ENCODE assay signal across 15 mouse cellular contexts in genomic region chr1:40180861-40181260, GRCm38 (mm10). TPM values are rescaled to one million over a fixed set of nuclear protein-coding genes. Genes with fewer than 3 reads are reported as not detected.
DNase-seq lines count a peak whose midpoint lies in the region; ATAC-seq and TF ChIP-seq lines count a peak whose summit lies in the region.
"Had no signal": no experiment of that assay in that cellular context is flagged by ENCODE, and none has a peak within 500 bp of the region (broad histone marks: within the 10 kb centered on the region; RNA-seq: fewer than 3 reads in every experiment).

No protein-coding gene starts in this region.

- no peaks in the 10 kb centered on the region for H3K9me3 ChIP-seq in hindbrain, postnatal 0 days (ENCODE audit: low read length)
- peaks cover 7% of the 10 kb centered on the region; the same call in 1 of the 2 replicates for H3K9me3 ChIP-seq in hindbrain, embryonic 14.5 days (ENCODE audit: control insufficient read depth, low read length)
- H3K9me3 ChIP-seq: liver, embryonic 15.5 days had no signal

- no peak overlapping the region for H3K9ac ChIP-seq in hindbrain, postnatal 0 days (replicated peaks; ENCODE audit: low read length)
- no peak overlapping the region for H3K9ac ChIP-seq in hindbrain, embryonic 14.5 days
- H3K9ac ChIP-seq: liver, embryonic 15.5 days had no signal

- intact Hi-C loops in heart, postnatal 36 days (cut with DNase I): loop anchor here (5.0 kb wide), 1 partner anchor 111 kb away; no protein-coding TSS in a partner anchor

- no peaks in the 10 kb centered on the region for H3K4me1 ChIP-seq in hindbrain, postnatal 0 days (ENCODE audit: insufficient read depth, low read length)
- no peaks in the 10 kb centered on the region for H3K4me1 ChIP-seq in hindbrain, embryonic 14.5 days (replicated peaks; ENCODE audit: control insufficient read depth, insufficient read depth, low read length)
- H3K4me1 ChIP-seq: liver, embryonic 15.5 days had no signal

- ATAC-seq in hindbrain, postnatal 0 days: no peak
- ATAC-seq in hindbrain, embryonic 14.5 days (ENCODE audit: low FRiP score): no peak

- 65% methylated on average over 2 of the region's 2 CpGs for WGBS in hindbrain, postnatal 0 days
- 87% methylated on average over 2 of the region's 2 CpGs for WGBS in hindbrain, embryonic 14.5 days

- peak; percentile 16 for DNase-seq in hindbrain, postnatal 0 days (ENCODE audit: low spot score)
- no peak for DNase-seq in hindbrain, embryonic 14.5 days (ENCODE audit: low spot score)
- peak; percentile 83 for DNase-seq in NIH3T3 (ENCODE audit: low read depth)
- peak; percentile 3 for DNase-seq in brain, adult 2 months (ENCODE audit: low read depth, low spot score)
- peak; percentile 72 to 73 for DNase-seq in heart, postnatal 36 days
- no peak for DNase-seq in embryo, embryonic 11 days
- no peak for DNase-seq in thymus, postnatal 4 days
- DNase-seq: cerebellum, adult 9-11 months; kidney, adult 8-10 months; layer of hippocampus, postnatal 36 days; retina, postnatal 1 day; thymus, adult 18-20 months had no signal

- H3K27me3 ChIP-seq in hindbrain, postnatal 0 days (ENCODE audit: insufficient read depth, low read length): no peaks in the 10 kb centered on the region
- H3K27me3 ChIP-seq in hindbrain, embryonic 14.5 days (ENCODE audit: control insufficient read depth, insufficient read depth, low read length): no peaks in the 10 kb centered on the region
- H3K27me3 ChIP-seq: liver, embryonic 15.5 days had no signal

- H3K27ac ChIP-seq in hindbrain, postnatal 0 days: no peak overlapping the region
- no peak overlapping the region for H3K27ac ChIP-seq in hindbrain, embryonic 14.5 days
- H3K27ac ChIP-seq: liver, embryonic 15.5 days had no signal

- no peak overlapping the region for H3K4me2 ChIP-seq in hindbrain, postnatal 0 days (ENCODE audit: low read depth, low read length)
- no peak overlapping the region for H3K4me2 ChIP-seq in hindbrain, embryonic 14.5 days (replicated peaks)
- H3K4me2 ChIP-seq: liver, embryonic 15.5 days had no signal

- H3K4me3 ChIP-seq in hindbrain, postnatal 0 days (ENCODE audit: low read length): no peak overlapping the region
- H3K4me3 ChIP-seq in hindbrain, embryonic 14.5 days (replicated peaks; ENCODE audit: low read length): no peak overlapping the region
- H3K4me3 ChIP-seq: erythroblast, embryonic 14.5 days; liver, embryonic 15.5 days had no signal

- TF ChIP-seq CTCF in hindbrain, postnatal 0 days (IDR thresholded peaks at IDR 0.05; ENCODE audit: low read depth): no peak

- H3K36me3 ChIP-seq in hindbrain, postnatal 0 days (ENCODE audit: insufficient read depth, low read length): no peaks in the 10 kb centered on the region
- no peaks in the 10 kb centered on the region for H3K36me3 ChIP-seq in hindbrain, embryonic 14.5 days (replicated peaks; ENCODE audit: control insufficient read depth, insufficient read depth)
- H3K36me3 ChIP-seq: liver, embryonic 15.5 days had no signal

RNA-seq across cellular contexts. Expression of gene Il1r1, which starts 44.0 kb away (rescaled TPM):
- total RNA-seq in hindbrain, postnatal 0 days (2014; rRNA removed): 0.47 and 0.78 TPM in 2 replicates
- 0.63 and 0.74 TPM in 2 replicates for polyA plus RNA-seq in hindbrain, postnatal 0 days (2015; fragmentation: Nextera tagmentation; extraction: Ambion mirVana)
- polyA plus RNA-seq in hindbrain, embryonic 14.5 days (2014; fragmentation: Nextera tagmentation; extraction: Ambion mirVana): 0.66 and 0.70 TPM in 2 replicates
- 1 to 10 TPM; 5.3 to 6.4 TPM for total RNA-seq in heart, postnatal 36 days (2021)
- total RNA-seq: monocyte, adult 5-6 weeks had no signal

Comparison
In these comparisons a context has a peak if more than half of its experiments do, and no peak if none do; other contexts are left out.
1. DNase-seq: peak in hindbrain, postnatal 0 days (single experiment), NIH3T3 (single experiment), brain, adult 2 months (single experiment) and heart, postnatal 36 days (2 of 2); none in hindbrain, embryonic 14.5 days (single experiment), embryo, embryonic 11 days (single experiment) and thymus, postnatal 4 days (single experiment).